Mouse (Mus musculus): ENCODE results near the gene Psmc3. TPM values are rescaled to one million over a fixed set of nuclear protein-coding genes. Genes with fewer than 3 reads are reported as not detected.
A peak's percentile ranks its signal among the peaks of the same experiment; 100 is the strongest.
"Not testable (repeated sequence)": the region's sequence is repeated elsewhere in the genome, so short reads cannot be mapped to it uniquely, and the experiment has no call there.

The Psmc3 gene
- 100 to 1,000 TPM; 211 to 237 TPM for total RNA-seq (2021)

DNA sequence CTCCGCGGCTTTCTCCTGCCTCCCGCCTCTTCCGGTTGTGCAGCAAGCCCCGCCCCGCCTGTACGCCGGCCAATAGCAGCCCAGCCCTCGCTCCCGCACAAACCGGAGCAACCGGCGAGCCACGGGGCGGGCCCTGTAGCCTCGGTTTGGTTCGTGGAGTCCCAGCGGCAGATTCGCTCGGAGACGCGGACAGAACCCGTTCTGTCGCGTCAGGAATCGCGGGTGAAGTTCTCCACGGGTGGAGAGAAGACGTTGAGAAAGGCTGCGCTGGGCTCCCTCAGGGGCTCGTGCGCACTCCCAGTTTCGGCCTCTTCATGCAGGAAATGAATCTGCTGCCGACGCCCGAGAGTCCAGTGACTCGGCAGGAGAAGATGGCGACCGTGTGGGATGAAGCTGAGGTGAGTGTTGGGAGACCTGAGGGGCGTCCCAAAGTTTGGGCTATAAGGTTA is at the start of gene Psmc3:
TSS of gene Psmc3 (plus strand) at position 76 of the 449 bp plus-strand sequence.
- DNase-seq, result peak; percentile 97 to 98
- intact Hi-C loops (cut with DNase I), result loop anchor here (1.0 to 5.0 kb wide), 3 partner anchors 37 to 137 kb away; partner anchors contain the start of gene Celf1

DNA sequence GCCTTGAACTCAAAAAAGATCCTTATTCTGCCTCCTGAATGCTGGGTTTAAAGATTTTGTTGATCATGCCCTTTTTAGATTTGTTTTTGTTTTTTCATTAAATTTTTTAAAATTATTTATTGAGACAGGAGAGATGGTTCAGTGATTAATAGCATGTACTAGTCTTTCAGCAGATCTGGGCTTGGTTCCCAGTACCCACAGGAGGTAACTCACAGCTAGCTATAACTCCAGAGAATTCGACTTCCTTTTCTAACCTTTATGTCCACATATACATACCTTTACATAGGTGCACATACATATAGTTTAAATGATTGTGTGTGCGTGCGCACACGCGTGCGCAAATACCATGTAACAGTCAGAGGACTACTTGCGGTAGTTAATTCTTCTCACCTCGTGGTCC is 45.3 kb upstream of the Psmc3 start:
- intact Hi-C loops (cut with DNase I), result no loop called here
- DNase-seq, result no peak

DNA sequence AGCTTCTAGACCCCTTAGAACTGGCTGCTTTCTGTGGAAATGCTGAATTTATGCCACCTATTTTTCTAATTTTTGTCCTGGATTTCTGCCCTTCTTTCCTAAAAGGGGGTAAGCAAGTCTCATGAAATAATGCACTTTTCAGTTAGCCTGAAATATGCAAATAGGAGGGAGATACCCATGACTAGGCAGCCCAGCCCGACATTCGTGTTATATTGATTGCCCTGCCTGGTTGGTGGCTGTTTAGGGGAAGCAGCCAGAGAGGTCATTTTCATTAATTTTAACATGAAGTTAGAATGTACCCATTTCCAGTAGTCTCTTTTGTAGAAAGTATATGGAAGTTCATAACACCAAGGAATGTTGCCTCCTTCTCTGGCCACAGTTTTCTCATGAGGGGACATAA is 39.9 kb upstream of the Psmc3 start:
- intact Hi-C loops (cut with DNase I), result no loop called here
- no peak for DNase-seq

DNA sequence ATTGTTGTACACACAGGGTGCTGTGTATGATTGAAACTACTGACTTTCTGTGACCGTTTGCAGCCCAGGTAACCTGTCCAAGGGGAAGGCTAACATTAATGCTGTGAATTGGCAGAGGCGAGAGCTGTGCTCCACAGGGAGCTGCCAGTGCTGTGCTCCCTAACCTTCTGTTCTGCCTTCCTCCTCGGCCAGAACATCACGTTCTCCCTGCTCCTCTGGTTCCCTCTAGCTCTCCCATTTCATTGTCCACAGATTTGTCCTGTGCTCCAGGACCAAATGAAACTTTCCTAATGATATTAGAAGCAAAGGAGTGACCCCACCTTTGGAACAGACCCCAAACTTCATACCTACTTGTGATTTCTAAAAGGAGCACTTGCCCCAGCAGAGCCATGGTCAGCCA is 38.4 kb upstream of the Psmc3 start:
- DNase-seq, result no peak
- intact Hi-C loops (cut with DNase I), result loop anchor here (5.0 kb wide), 2 partner anchors 37 to 73 kb away; partner anchors contain the start of genes Celf1 and Psmc3

DNA sequence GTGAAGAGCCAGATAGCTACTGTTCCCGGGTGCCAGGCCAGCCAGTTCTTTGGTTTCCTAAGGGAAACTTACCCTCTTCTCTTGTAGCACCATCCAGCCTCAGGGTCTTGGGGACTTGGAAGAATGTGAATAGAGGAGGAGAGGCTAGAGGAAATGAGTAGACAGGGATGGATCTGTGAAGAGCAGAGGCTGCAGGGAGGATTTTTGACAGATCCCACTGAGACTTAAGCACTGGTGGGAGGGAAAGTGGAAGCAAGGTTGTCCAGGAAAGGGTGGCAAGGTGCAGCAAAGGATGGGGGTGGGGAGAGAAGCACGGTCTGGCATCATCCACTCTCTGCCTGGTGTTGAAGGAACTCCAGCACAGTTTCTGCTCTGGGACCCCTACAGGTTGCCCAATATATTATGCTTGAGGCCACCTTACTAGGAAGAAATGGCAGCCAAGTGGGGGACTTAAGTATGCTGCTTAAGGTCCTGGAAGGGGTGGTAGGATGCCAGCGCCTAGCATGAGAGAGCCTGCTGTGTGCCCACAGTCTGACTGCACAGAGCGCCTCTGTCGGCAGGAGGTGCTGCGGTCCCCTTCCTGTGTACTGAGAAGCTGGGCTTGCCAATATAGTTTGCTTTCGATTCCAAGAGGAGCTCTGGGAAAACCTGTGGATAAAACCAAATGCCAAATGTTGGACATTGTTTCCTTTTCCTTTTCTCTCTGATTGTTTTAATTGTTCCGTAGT is 35.6 kb upstream of the Psmc3 start:
- intact Hi-C loops (cut with DNase I), result loop anchor here (5.0 kb wide), 2 partner anchors 34 to 76 kb away; partner anchors contain the start of genes Celf1 and Psmc3

DNA sequence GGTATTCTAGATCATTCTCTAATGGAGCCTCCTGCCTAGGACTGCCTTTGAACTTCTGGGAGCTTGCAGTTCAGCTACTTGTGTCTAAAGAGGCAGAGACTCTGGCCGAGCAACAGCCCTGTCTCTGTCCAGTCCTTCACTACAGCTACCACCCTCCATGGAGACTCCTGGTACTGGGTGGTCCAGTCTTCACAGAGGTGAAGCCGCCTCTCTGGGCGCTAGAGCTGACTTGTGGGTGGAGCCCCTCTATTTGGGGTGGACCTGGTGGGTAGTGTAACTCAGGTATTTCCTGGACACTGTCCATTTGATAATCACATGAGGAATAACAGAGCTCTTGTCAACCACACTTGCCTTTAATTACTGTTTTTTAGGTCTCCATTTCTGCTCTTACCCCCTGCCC is 33.9 kb upstream of the Psmc3 start:
- intact Hi-C loops (cut with DNase I), result loop anchor here (5.0 kb wide), 2 partner anchors 32 to 78 kb away; partner anchors contain the start of genes Celf1 and Psmc3
- no peak for DNase-seq

More for the DNA sequence above, 35.6 kb upstream of the Psmc3 start:
- peak; percentile 24 to 52 for DNase-seq

DNA sequence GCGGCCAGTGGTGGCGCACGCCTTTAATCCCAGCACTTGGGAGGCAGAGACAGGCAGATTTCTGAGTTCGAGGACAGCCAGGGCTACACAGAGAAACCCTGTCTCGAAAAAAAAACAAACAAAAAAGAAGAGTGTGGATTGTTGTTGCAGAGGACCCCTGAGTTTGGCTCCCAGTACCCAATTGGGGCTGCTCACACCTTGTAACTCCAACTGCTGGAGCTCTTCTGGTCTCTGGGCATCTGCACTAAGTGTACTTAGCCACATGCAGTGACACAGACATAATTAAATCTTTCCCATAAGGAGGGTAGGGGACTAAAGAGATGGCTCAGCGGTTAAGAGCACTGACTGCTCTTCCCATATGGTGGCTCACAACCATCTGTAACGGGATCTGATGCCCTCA is 31.5 kb upstream of the Psmc3 start:
- intact Hi-C loops (cut with DNase I); DNase-seq: not testable (repeated sequence)

DNA sequence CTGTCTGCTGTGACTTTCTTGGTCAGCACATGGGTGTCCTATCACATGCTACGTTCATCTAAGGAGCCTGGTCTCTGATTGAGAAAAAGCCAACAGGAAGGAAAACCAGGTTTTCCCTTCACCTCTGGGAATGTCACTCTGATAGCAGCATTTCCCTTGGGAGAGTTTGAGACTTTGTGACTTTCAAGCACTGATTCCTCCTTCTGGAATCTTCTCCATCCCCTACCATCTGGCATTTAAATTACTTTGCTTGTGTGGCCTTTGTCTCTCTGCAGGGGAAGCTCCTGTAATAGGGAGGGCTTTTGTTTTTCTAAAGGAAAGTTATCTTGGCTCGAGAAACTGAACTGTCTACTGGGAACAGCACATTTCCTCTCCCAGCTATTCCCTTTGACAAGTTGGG is 30.7 kb upstream of the Psmc3 start:
- intact Hi-C loops (cut with DNase I), result no loop called here
- DNase-seq, result no peak

DNA sequence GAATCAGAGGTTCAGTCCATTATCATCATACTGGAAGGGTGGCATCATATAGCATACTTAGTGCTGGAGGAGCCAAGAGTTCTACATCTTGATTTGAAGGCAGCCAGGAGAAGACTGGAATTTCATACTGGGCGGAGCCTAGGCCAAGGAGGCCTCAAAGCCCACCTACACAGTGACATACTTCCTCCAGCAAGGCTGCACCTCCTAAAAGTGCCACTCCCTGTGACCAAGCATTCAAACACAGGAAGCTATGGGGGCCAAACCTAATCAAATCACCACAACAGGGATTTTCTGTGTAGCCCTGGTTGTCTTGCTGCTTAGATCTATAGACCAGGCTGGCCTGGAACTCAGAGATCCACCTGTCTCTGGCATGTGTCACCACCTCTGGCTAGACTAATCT is 29.9 kb upstream of the Psmc3 start:
- DNase-seq, result no peak
- intact Hi-C loops (cut with DNase I), result no loop called here

DNA sequence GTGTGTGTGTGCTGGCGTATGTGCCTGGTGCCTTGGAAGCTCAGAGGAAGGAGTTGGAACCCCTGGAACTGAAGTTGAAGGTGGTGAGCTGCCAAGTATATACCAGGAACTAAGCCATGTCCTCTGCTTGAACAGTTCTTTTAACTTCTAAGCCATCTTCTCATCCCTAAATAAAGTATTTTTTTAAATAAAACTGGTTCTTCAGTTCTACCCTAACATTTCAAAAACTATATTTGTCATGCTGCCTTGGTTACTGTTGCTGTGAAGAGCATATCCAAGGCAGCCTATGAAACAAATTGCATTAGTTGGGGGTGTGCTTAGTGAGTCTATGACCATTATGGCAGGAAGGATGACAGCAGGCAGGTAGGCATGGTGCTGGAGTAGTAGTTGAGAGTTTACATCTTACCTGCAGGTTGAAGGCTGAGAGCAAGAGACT is 28.7 kb upstream of the Psmc3 start:
- DNase-seq, result no peak
- intact Hi-C loops (cut with DNase I), result no loop called here

DNA sequence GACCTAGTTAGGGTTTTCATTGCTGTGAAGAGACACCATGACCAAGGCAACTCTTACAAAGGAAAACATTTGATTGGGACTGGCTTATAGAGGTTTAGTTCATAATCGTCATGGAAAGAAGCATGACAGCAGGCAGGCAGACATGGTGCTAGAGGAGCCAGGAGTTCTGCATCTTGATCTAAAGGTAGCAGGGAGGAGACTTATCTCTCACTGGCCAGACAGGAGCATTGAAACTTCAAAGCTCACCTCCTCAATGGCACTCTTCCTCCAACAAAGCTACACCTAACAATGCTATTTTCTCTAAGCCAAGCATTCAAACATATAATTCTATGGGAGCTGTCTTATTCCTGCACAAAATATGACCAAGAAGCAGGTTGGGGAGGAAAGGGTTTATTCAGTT is 27.3 kb upstream of the Psmc3 start:
- intact Hi-C loops (cut with DNase I), result no loop called here

DNA sequence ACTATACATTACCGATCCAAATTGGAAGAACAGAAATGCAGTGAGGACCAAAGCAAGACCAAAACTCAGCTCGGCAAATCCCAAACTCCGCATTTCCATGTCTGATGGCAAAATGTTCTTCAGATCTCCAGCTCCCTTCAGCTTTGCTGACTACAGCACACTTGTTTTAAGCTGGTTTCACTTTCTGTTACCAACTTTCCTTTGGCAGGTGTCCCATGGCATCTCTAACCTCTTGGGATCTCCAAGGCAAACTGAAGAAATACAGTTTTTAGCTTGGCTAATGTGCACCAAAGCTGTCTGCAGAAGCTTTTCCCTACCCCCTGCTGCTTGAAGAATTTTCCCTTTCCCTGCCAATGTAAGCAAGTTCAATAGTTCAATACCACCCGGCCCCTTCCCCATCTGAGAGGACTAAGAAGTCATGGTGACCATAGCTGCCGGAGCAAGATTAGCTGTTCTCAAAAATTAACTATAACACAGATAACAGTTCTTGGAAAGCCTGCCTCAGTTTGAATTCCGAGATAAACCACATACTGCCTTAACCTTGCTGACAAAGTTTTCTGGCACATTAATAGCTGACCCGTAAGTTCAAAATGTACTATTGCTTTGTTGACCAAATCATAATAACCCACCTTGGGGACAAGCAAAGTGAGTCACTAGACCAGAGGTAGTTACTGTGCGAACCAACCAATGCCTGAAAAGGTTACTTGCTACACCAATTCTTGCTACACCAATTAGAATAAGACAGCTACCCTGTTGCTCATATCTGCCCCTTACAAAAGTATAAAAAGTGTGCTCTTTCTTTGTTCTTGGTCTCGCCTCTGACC is 26.2 kb upstream of the Psmc3 start:
- intact Hi-C loops (cut with DNase I), result no loop called here
- peak in 1 of 2 experiments; percentile 35 for DNase-seq

More for the DNA sequence above, 27.3 kb upstream of the Psmc3 start:
- DNase-seq, result no peak

DNA sequence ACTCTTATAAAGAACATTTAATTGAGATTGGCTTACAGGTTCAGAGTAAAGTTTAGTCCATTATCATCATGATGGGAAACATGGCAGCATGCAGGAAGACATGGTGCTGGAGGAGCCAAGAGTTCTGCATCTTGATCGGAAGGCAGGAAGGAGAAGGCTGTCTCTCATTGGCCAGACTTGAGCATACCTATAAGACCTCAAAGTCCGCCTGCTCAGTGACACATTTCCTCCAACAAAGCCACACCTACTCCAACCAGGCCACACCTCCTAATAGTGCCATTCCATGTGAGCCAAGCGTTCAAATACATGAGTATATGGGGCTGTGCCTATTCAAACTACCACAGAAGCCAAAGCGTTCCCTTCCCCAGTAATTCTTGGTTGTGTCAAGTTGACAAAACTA is 22.6 kb upstream of the Psmc3 start:
- intact Hi-C loops (cut with DNase I), result loop anchor here (5.0 kb wide), 1 partner anchor 71 kb away; no protein-coding TSS in a partner anchor
- no peak for DNase-seq

DNA sequence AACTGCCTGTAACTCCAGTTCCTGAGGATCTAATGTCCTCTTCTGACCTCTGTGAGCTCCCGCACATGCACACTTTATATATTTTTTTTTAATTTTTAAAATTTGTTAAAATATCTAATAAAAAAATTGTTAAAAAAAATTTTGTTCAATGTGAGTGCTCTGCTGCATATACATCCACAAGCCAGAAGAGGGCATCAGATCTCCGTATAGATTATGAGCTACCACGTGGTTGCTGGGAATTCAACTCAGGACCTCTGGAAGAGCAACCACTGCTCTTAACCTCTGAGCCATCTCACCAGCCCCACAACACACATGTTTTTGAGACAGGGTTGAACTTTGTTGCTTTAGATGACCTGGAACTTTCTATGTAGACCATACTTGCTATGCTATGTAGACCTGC is 20.8 kb upstream of the Psmc3 start:
- intact Hi-C loops (cut with DNase I), result loop anchor here (5.0 kb wide), 1 partner anchor 69 kb away; no protein-coding TSS in a partner anchor
- no peak for DNase-seq

DNA sequence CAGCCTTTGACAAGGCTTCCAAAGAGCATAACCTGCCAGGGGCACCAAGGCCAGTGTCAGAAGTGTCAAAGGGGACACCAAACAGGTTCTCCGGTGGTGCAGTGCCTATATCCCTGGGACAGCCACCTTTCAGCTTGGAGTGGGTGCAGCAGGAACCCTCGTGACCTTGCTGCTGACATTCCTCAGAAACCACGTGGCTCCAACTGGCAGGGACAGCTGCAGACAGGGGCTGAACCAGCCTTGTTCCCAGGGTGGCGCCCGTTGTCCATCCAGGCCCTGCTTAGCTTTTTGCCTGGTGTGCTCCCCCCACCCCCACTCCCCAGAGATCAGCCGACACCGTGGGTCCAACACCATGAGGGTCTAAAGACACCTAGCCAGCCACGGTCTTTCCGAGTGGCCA is 18.4 kb upstream of the Psmc3 start, which contains the start of gene Rapsn:
TSS of gene Rapsn (plus strand) at position 236 of the 400 bp plus-strand sequence.
- intact Hi-C loops (cut with DNase I), result no loop called here
- peak; percentile 49 to 56 for DNase-seq

DNA sequence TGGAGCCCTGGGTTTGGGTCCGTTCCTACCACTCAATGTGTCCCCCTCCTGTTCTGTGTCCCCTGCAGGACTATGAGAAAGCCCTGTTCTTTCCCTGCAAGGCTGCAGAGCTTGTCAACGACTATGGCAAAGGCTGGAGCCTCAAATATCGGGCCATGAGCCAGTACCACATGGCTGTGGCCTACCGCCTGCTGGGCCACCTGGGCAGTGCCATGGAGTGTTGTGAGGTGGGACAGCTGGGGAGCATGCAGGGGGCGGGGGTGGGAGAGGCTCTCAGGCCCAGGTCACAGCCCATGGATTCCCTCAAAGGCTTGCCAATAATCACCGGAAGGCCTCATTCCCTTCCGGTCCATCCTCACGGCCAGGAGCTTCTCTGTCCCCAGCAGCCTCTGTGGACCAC is 12.0 kb upstream of the Psmc3 start:
- no peak for DNase-seq
- intact Hi-C loops (cut with DNase I), result no loop called here

DNA sequence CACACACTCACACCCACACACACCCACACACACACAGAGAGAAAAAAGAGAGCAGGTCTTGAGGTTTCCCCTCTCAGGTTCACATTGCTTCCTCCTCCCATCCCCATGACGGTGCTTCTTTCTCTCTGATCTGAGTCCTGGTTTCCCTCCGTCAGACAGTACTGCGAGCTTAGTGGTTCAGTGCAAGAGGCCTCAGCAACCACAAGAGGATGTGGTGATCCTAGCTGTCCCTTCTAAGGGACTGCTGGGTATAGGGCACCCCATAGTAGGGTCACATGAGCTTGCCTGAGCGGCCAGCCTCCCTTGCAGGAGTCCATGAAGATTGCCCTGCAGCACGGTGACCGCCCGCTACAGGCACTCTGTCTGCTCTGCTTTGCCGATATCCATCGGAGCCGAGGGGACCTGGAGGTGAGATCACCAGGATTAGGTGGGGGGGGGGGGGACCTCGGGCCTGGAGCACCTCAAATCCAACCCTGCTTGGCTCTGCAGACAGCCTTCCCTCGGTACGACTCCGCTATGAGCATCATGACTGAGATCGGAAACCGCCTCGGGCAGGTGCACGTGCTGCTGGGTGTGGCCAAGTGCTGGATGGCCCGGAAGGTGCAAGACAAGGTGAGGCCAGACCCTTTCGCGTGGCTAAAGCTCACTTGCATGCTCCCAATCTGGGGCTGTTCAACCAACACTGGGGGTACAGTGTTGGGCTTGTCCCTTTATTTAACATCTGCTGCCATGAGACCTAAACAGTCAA is 11.0 kb upstream of the Psmc3 start:
- no peak for DNase-seq
- intact Hi-C loops (cut with DNase I), result no loop called here

DNA sequence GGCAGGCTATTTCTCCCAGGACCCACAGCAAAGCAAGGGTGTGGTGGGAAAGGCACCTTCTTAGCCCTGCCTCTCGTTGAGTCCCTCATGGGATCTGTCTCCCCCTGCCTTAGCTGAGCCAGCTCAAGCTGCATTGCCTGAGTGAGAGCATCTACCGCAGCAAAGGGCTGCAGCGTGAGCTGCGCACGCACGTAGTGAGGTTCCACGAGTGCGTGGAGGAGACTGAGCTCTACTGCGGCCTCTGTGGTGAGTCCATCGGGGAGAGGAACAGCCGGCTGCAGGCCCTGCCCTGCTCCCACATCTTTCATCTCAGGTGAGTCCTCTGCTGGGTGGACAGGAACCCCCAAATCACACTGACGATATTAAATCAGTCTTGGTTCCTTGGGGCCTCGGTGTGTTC is 9.1 kb upstream of the Psmc3 start:
- no peak for DNase-seq
- intact Hi-C loops (cut with DNase I), result no loop called here

DNA sequence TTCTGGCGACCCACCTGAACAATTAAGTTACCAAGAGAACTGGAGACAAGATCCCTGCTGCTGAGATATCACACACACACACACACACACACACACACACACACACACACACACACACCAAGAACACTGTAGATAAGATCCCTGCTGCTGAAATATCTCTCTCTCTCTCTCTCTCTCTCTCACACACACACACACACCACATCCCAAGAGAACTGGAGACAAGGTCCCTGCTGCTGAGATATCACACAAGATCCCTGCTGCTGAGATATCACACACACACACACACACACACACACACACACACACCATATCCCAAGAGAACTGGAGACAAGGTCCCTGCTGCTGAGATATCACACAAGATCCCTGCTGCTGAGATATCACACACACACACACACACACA is 8.0 kb upstream of the Psmc3 start:
- intact Hi-C loops (cut with DNase I); DNase-seq: not testable (repeated sequence)

DNA sequence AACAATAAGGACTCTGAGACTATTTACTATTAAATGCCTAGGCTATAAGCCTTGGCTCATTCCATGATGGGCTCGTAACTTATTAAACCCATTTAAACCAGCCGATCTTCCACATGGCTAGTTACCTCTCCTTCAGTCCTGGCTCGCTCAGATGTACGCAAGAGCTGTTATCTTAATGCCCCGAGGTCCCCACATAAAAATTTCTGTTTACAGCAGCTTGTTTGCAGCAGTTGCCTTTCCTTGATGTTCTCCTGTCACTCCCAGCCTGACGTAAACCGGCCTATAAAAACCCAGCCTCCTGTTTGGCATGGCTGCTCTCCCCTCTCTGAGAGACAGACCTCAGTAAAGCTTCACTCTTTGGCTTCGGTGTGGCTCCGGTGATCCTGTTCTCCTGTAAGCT is 6.5 kb upstream of the Psmc3 start:
- no peak for DNase-seq
- intact Hi-C loops (cut with DNase I), result no loop called here

Data from heart, postnatal 36 days (tissue).